Mouse (Mus musculus): ENCODE data around the gene Polh.

- no peak for TF ChIP-seq CTCF (IDR thresholded peaks at IDR 0.05; ENCODE audit: insufficient read depth, low read length)
- TF ChIP-seq POLR2A (IDR thresholded peaks at IDR 0.05; ENCODE audit: borderline replicate concordance, extremely low read depth, low read depth, low read length): no peak
Observed at GRCm38 (mm10) chr17:46227576-46227975, 25.1 kb upstream of the Polh start.

Data from lung, adult 2 months (tissue).